Mouse (Mus musculus) thymus, adult 2 months (tissue): Measurements from ENCODE around the gene Csnk1e.

ENCODE experiments used
- CTCF ChIP-seq: fragments of 200-500 bp; IDR thresholded peaks from 2 replicates; pipeline ENCODE4 v1.5.1; 2012; ENCODE audit warnings: mild to moderate bottlenecking, control low read depth, low read length, moderate library complexity, borderline replicate concordance; ENCODE audit not compliant: control insufficient read depth, poor library complexity, insufficient read depth; ENCODE audit errors: extremely low read depth
- POLR2A ChIP-seq: fragments of 200-500 bp; IDR thresholded peaks from 2 replicates; pipeline ENCODE4 v1.6.1; 2012; ENCODE audit warnings: mild to moderate bottlenecking, low read length, control low read depth, moderate library complexity; ENCODE audit not compliant: control insufficient read depth, poor library complexity, insufficient read depth; ENCODE audit errors: extremely low read depth

DNA sequence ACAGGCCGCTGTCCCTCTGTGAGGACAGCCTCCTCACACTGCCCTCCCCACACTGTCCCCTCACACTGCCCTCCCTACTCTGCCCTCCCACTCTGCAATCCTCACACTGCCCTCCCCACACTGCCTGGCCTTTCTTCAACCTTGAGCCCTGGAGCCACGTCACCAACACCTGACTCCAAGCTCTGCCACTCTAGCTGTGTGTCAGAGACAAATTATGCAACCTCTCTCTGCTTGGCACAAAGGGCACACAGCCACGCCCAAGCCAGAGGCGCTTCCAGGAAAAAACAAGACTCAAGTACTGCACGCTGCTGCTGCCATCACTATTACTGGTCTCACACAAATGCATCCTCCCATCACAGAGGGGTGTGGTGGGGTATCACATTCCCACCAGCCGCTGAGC lies 64.9 kb downstream of the Csnk1e start:
- TF ChIP-seq POLR2A (no peak), CTCF (no peak)
